Mouse (Mus musculus) neural tube, embryonic 13.5 days (tissue): ENCODE data around the gene Slx4ip. TPM values are rescaled to one million over a fixed set of nuclear protein-coding genes. Genes with fewer than 3 reads are reported as not detected.
"Not testable (repeated sequence)": the region's sequence is repeated elsewhere in the genome, so short reads cannot be mapped to it uniquely, and the experiment has no call there.

ENCODE experiments used
- ATAC-seq: fragments of 200-750 bp; cut with Nextera tagmentation; 2 replicates; pipeline ENCODE4 v1.8.0; 2017; ENCODE audit warnings: low read depth, mild to moderate bottlenecking, moderate TSS enrichment, moderate library complexity
- H3K27ac ChIP-seq: fragments of 300-500 bp; sonication (generic); replicated peaks from 2 replicates; pipeline ENCODE4 v1.5.1; 2015; ENCODE audit warnings: moderate library complexity, mild to moderate bottlenecking, inconsistent platforms
- H3K27me3 ChIP-seq: fragments of 300-500 bp; sonication (generic); 2 replicates; pipeline ENCODE4 v1.6.1; 2015; ENCODE audit warnings: mild to moderate bottlenecking, inconsistent platforms
- H3K36me3 ChIP-seq: fragments of 300-500 bp; sonication (generic); 2 replicates; pipeline ENCODE4 v1.6.1; 2015; ENCODE audit warnings: mild to moderate bottlenecking, inconsistent platforms
- H3K4me1 ChIP-seq: fragments of 300-500 bp; sonication (generic); replicated peaks from 2 replicates; pipeline ENCODE4 v1.6.1; 2015; ENCODE audit warnings: inconsistent platforms
- H3K4me2 ChIP-seq: fragments of 300-500 bp; sonication (generic); 2 replicates; pipeline ENCODE4 v1.6.1; 2015; ENCODE audit warnings: inconsistent platforms, mild to moderate bottlenecking, moderate library complexity
- H3K4me3 ChIP-seq: fragments of 300-500 bp; sonication (generic); 2 replicates; pipeline ENCODE4 v1.5.1; 2015; ENCODE audit warnings: mild to moderate bottlenecking, inconsistent platforms
- H3K9ac ChIP-seq: fragments of 300-500 bp; sonication (generic); 2 replicates; pipeline ENCODE4 v1.6.1; 2015; ENCODE audit warnings: moderate library complexity, mild to moderate bottlenecking, inconsistent platforms
- H3K9me3 ChIP-seq: fragments of 300-500 bp; sonication (generic); 2 replicates; pipeline ENCODE4 v1.6.1; 2016; ENCODE audit warnings: inconsistent platforms
- WGBS: fragments of 180-500 bp; shearing (Covaris S2); methylation state at CpG from one replicate; pipeline ENCODE4 v1.1.7; 2015; 5-methylcytosine and 5-hydroxymethylcytosine counted together
- polyA plus RNA-seq: library from polyadenylated mRNA; unstranded; fragments of >200 nt; fragmentation: Nextera tagmentation; extraction: Ambion mirVana; gene quantifications from 2 replicates; pipeline ENCODE4 v1.2.1, GENCODE M21; 2015

Slx4ip gene
- 12.3 and 14.3 TPM in 2 replicates for polyA plus RNA-seq

GRCm38 (mm10) chr2:136891068-136891950 lies at the start of gene Slx4ip, which contains the start of the genes AL731706.1 and Mkks:
Gene Slx4ip, plus strand, starts transcription at chr2:136891218.
Gene AL731706.1, minus strand, starts transcription at chr2:136891389.
Gene Mkks, minus strand, starts transcription at chr2:136891389.
- ATAC-seq = peak; percentile 98
- H3K27ac ChIP-seq = peak within 1 kb of the TSS; percentile 95
- WGBS = under 1% methylated on average over 49 of the region's 49 CpGs
- no peaks in the 10 kb centered on the region for H3K27me3 ChIP-seq
- no peaks in the 10 kb centered on the region for H3K9me3 ChIP-seq
- peaks cover 33% of the 10 kb centered on the region for H3K4me1 ChIP-seq
- H3K9ac ChIP-seq = peak within 1 kb of the TSS; percentile 83
- H3K4me2 ChIP-seq = peak within 1 kb of the TSS; percentile 62
- H3K4me3 ChIP-seq = peak within 1 kb of the TSS; percentile 68
- no peaks in the 10 kb centered on the region for H3K36me3 ChIP-seq

- no peak for ATAC-seq
- H3K27me3 ChIP-seq = no peaks in the 10 kb centered on the region
- H3K4me2 ChIP-seq = no peak overlapping the region
- H3K4me3 ChIP-seq = no peak overlapping the region
- peaks cover 11% of the 10 kb centered on the region for H3K4me1 ChIP-seq
- no peak overlapping the region for H3K27ac ChIP-seq
- no peaks in the 10 kb centered on the region for H3K9me3 ChIP-seq
- H3K36me3 ChIP-seq = no peaks in the 10 kb centered on the region
- no peak overlapping the region for H3K9ac ChIP-seq
- WGBS = 72% methylated on average over 3 of the region's 3 CpGs
Measured at GRCm38 (mm10) chr2:136850366-136850765, 40.7 kb upstream of the Slx4ip start.

DNA sequence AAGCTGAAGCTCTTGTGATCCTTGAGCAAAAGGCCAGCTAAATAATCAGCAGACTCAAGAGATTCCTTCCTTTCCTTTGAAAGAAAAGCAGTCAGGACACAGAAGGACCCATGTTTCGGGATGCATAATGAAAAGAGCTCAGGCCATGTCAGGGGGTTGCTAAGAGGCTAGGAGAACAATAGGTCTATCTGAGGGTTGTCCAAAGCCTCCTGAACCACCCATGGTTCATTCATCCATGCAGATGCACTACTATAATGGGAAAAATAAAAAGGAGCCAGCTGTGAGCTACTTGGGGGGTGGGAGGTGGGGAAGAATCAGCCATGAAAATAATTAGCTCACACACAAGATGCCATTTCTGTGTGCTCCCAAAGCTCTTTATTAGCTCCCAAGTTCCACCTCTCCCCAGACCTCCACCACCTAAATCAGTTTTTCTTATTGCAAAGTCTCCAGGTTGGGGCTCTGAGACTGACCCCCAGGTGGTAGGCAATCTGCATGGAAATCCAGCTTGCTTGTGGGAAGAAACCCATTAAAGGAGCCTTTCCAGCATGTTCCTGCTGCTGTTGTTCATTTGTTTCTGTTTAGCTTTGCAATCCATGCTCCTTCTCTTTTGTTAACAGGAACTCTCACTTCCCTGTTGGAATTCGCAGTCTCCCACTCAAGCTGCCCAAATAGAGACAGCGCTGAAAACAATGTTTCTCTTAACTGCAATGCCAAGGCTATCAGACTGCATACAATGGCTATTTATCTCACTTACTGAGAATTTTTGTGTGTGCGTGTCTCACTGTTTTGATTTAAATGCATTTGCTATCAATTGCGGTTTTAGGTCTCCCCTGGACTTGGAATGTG lies 36.3 kb upstream of the Slx4ip start:
- no peak overlapping the region for H3K4me2 ChIP-seq
- WGBS = 18% methylated on average over 5 of the region's 5 CpGs

DNA sequence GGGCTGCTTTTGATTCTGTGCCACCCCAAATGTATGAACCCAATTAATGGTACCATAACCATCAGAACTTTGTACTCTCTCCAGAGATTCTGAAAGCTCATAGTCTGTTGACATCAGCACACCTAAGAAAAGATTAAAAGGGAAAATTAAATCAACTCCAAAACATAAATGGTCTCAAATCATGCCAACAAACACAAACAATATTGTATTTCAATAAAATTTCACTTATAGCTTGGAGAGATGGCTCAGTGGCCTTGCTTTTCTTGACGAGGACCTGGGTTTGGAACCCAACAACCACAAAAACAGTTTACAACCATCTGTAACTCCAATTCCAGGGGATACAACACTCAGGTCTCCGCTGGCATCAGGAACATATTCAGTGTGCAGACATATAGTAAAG lies 5.4 kb upstream of the Slx4ip start, which contains the start of gene AL731706.2:
AL731706.2 (minus strand) TSS at position 101 of the 400 bp plus-strand sequence.
- H3K27me3 ChIP-seq = no peaks in the 10 kb centered on the region
- no peak for ATAC-seq
- H3K4me2 ChIP-seq = no peak within 1 kb of the TSS
- no peak within 1 kb of the TSS for H3K9ac ChIP-seq
- H3K9me3 ChIP-seq = no peaks in the 10 kb centered on the region
- H3K4me3 ChIP-seq = no peak within 1 kb of the TSS
- H3K4me1 ChIP-seq = peaks cover 19% of the 10 kb centered on the region
- WGBS = 90% methylated on average over 2 of the region's 2 CpGs
- no peak within 1 kb of the TSS for H3K27ac ChIP-seq
- H3K36me3 ChIP-seq = peaks cover 40% of the 10 kb centered on the region

More for the DNA sequence above, 36.3 kb upstream of the Slx4ip start:
- Histone ChIP-seq H3K4me1 (peaks cover 15% of the 10 kb centered on the region), H3K9ac (no peak overlapping the region), H3K9me3 (no peaks in the 10 kb centered on the region), H3K27ac (peak overlapping the region; percentile 57), H3K27me3 (no peaks in the 10 kb centered on the region), H3K36me3 (no peaks in the 10 kb centered on the region), H3K4me3 (no peak overlapping the region)
- 0 out of 2 replicates have a peak, but pooled peaks have one; percentile 23 for ATAC-seq

DNA sequence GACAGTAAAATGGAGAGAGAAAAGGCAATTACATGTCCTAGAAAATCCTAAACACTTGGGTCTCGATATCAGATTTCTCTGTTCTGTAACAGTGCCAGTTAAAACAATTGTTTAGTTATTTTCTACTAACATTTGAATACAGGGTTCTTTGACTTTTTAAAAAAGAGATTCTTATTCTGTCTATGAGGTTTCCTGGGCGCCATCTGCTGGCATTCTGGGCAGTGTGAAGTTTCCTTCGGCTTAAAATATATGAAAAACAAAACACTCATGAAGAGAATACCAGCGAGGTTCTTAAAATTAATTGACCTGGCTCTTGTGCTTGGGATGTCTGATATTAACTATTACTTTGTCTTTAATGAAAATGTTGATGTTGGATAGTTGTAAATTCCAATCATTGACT lies 4.2 kb upstream of the Slx4ip start:
- ATAC-seq = no peak
- WGBS = 66% methylated on average over 4 of the region's 4 CpGs

DNA sequence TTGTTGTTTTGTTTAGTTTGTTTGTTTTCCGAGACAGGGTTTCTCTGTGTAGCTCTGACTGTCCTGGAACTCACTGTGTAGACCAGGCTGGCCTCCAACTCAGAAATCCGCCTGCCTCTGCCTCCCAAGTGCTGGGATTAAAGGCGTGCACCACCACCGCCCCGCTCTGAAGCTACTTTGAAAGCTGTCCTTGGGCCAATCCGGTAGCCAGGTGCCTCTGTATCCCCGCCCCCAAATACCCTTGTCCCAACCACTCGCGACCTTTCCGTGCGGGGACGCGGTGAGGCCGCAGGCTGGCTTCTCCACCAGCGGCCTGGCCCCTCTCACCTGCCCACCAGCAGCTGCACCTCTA lies 326 bp upstream of the Slx4ip start:
- ATAC-seq = peak; percentile 71
- H3K9me3 ChIP-seq, H3K27me3 ChIP-seq, H3K36me3 ChIP-seq: not testable (repeated sequence)
- H3K4me1 ChIP-seq = peaks cover 29% of the 10 kb centered on the region
- H3K4me3 ChIP-seq = peak overlapping the region; percentile 68
- H3K9ac ChIP-seq = peak overlapping the region; percentile 83
- peak overlapping the region; percentile 55 for H3K4me2 ChIP-seq
- 5% methylated on average over 15 of the region's 15 CpGs for WGBS
- peak overlapping the region; percentile 95 for H3K27ac ChIP-seq

More for the DNA sequence above, 4.2 kb upstream of the Slx4ip start:
- Histone ChIP-seq H3K9ac (no peak overlapping the region), H3K4me1 (peaks cover 19% of the 10 kb centered on the region), H3K36me3 (peaks cover 28% of the 10 kb centered on the region), H3K27ac (no peak overlapping the region), H3K9me3 (no peaks in the 10 kb centered on the region), H3K4me2 (no peak overlapping the region), H3K4me3 (no peak overlapping the region), H3K27me3 (no peaks in the 10 kb centered on the region)

- Histone ChIP-seq H3K4me1 (peaks cover 37% of the 10 kb centered on the region), H3K4me2 (peak overlapping the region; percentile 62), H3K4me3 (peak overlapping the region; percentile 68), H3K9ac (peak overlapping the region; percentile 83), H3K9me3 (no peaks in the 10 kb centered on the region), H3K36me3 (no peaks in the 10 kb centered on the region), H3K27ac (peak overlapping the region; percentile 95), H3K27me3 (no peaks in the 10 kb centered on the region)
- under 1% methylated on average over 23 of the region's 23 CpGs for WGBS
- peak; percentile 84 for ATAC-seq
Measured at GRCm38 (mm10) chr2:136891951-136892371, 943 bp downstream of the Slx4ip start.

DNA sequence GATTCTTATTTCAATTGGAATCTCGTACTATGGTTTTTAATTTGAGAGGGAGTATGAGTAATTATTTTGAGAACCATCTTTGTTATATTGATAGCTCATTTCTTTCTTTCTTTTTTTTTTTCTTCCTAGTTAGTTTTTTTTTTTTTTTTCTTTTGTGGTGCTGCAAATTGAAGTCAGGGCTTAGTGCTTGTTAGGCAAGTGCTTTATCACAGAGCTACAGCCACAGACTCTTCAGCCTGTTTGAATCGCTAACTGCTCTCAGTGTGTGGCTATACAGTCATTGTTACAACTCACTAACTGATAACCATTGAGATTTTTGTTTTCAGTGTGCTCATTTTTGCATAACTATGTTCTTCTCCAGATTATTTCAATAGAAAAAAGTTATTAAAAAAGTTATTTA lies 3.5 kb downstream of the Slx4ip start:
- no peak overlapping the region for H3K4me2 ChIP-seq
- no peak overlapping the region for H3K4me3 ChIP-seq
- no peak overlapping the region for H3K9ac ChIP-seq

GRCm38 (mm10) chr2:136896131-136896530 lies 5.1 kb downstream of the Slx4ip start:
- no peaks in the 10 kb centered on the region for H3K27me3 ChIP-seq
- no peaks in the 10 kb centered on the region for H3K36me3 ChIP-seq
- no peaks in the 10 kb centered on the region for H3K9me3 ChIP-seq
- no peak overlapping the region for H3K9ac ChIP-seq
- WGBS = 77% methylated on average over 2 of the region's 2 CpGs
- H3K4me2 ChIP-seq = no peak overlapping the region
- H3K4me3 ChIP-seq = no peak overlapping the region
- no peak for ATAC-seq
- H3K27ac ChIP-seq = no peak overlapping the region
- peaks cover 23% of the 10 kb centered on the region for H3K4me1 ChIP-seq

More for the DNA sequence above, 3.5 kb downstream of the Slx4ip start:
- ATAC-seq = no peak
- H3K27me3 ChIP-seq = no peaks in the 10 kb centered on the region
- no peak overlapping the region for H3K27ac ChIP-seq
- no peaks in the 10 kb centered on the region for H3K36me3 ChIP-seq
- peaks cover 33% of the 10 kb centered on the region for H3K4me1 ChIP-seq
- 82% methylated on average over 2 of the region's 2 CpGs for WGBS
- no peaks in the 10 kb centered on the region for H3K9me3 ChIP-seq

- Histone ChIP-seq H3K4me2 (no peak overlapping the region), H3K9me3 (no peaks in the 10 kb centered on the region), H3K4me1 (peaks cover 9% of the 10 kb centered on the region), H3K9ac (no peak overlapping the region), H3K27ac (no peak overlapping the region), H3K27me3 (no peaks in the 10 kb centered on the region), H3K4me3 (no peak overlapping the region), H3K36me3 (peaks cover 11% of the 10 kb centered on the region)
- WGBS = 57% methylated on average over 3 of the region's 3 CpGs
- no peak for ATAC-seq
Measured at GRCm38 (mm10) chr2:136908596-136908995, 17.6 kb downstream of the Slx4ip start.

GRCm38 (mm10) chr2:136909298-136909697 lies 18.3 kb downstream of the Slx4ip start:
- Histone ChIP-seq H3K4me2 (no peak overlapping the region), H3K27me3 (no peaks in the 10 kb centered on the region), H3K9ac (no peak overlapping the region), H3K4me3 (no peak overlapping the region), H3K36me3 (peaks cover 11% of the 10 kb centered on the region), H3K4me1 (peaks cover 9% of the 10 kb centered on the region), H3K9me3 (no peaks in the 10 kb centered on the region), H3K27ac (no peak overlapping the region)
- ATAC-seq = no peak
- 64% methylated on average over 2 of the region's 2 CpGs for WGBS

- Histone ChIP-seq H3K9ac (no peak overlapping the region), H3K4me3 (no peak overlapping the region), H3K4me2 (no peak overlapping the region), H3K36me3 (no peaks in the 10 kb centered on the region), H3K4me1 (peaks cover 9% of the 10 kb centered on the region), H3K9me3 (no peaks in the 10 kb centered on the region), H3K27me3 (no peaks in the 10 kb centered on the region), H3K27ac (no peak overlapping the region)
- ATAC-seq = peak; percentile 61; the same call in 1 of the 2 replicates
- 22% methylated on average over 4 of the region's 4 CpGs for WGBS
Measured at GRCm38 (mm10) chr2:136911958-136912411, 21.0 kb downstream of the Slx4ip start.
